Mouse (Mus musculus): ENCODE data around the gene Olfr716.
"Not testable (repeated sequence)": the region's sequence is repeated elsewhere in the genome, so short reads cannot be mapped to it uniquely, and the experiment has no call there.

Gene Olfr716

DNA sequence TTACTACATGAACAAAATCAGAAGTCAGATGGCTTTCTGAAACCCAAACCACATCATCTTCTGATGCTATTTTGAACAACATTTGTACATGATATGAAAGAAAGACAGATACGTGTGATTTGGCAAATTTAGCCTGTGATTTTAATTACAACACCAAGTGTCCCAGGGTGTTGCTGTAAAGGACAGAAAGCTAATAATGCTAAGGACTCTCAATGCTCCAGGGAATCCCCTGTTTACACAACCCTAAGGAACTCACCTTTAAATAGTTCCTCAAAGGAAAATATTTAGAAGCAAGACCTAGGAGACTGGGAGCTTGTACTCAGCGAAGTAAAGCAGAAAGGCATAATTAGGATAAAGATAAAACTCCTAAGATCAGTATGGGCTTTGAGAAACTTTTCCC, at the start of gene Olfr716:
Gene Olfr716 (plus strand): TSS at position 301 of the 400 bp plus-strand sequence.
- not testable (repeated sequence) for DNase-seq

DNA sequence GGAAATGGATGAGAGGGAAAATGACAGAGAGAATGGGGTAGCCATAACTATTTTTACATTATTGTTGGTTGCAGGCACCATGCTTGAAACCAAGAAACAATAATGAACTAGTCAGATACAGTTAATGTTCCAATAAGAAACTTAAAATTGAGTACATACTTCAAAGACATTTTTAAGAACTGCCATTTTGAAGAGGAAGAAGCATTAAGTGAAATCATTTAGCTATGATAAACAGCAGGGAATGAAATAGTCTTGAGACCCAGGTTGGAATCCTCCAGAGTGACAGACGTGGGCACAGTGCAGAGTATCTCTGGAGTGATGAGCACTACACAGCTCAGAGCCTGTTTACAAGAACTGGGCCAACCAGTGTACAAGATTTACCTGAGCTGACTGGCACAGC, 45.2 kb upstream of the Olfr716 start, which contains the start of gene Olfr17:
Gene Olfr17 (plus strand): TSS at position 301 of the 400 bp plus-strand sequence.
- no peak for DNase-seq

DNA sequence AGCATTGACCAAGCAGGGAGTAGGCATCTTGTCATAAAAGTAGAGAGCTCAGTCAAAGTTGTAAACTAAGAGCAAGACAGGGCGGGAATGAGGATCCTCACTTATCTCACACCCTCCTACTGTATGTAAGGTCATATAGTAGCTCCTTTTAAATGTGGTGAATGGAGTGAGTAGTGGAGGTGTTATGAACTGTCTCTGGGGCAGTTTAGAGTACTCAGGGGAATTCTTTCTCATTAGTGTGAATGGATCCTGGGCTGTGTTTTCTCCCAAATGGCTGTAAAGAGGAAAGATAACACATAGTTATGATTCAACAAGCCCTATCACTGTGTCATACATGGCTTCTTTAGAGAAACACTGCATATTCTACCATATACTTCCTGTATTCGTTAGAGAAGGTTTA, 27.9 kb upstream of the Olfr716 start, which contains the start of gene Olfr715b:
Gene Olfr715b (minus strand): TSS at position 101 of the 400 bp plus-strand sequence.
- not testable (repeated sequence) for DNase-seq

DNA sequence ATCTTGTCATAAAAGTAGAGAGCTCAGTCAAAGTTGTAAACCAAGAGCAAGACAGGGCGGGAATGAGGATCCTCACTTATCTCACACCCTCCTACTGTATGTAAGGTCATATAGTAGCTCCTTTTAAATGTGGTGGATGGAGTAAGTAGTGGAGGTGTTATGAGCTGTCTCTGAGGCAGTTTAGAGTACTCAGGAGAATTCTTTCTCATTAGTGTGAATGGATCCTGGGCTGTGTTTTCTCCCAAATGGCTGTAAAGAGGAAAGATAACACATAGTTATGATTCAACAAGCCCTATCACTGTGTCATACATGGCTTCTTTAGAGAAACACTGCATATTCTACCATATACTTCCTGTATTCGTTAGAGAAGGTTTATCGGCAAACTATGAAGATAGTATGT, 7.1 kb upstream of the Olfr716 start, which contains the start of gene Olfr715:
Gene Olfr715 (minus strand): TSS at position 101 of the 400 bp plus-strand sequence.
- DNase-seq: not testable (repeated sequence)

DNA sequence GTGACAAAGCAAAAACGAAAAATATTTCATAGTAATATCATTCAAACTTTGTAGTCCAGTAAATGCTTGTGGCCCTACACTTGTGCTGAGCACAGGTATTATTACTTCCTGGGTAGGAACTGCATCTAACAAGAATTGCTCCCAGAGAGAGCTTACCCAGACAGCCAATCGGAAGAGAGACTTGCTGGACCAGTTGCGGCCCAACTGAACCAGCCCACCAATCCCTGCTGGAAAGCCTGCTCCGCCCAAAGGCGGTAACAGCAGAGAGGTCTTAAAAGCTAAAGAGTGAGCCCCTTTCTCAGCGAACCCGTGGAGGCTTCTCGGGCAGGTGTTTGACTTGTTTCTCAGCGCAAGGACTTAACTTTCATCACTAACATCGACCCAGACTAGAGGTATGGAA, 28.6 kb downstream of the Olfr716 start, which contains the start of gene Nlrp14:
Gene Nlrp14 (plus strand): TSS at position 301 of the 400 bp plus-strand sequence.
- DNase-seq: no peak

DNA sequence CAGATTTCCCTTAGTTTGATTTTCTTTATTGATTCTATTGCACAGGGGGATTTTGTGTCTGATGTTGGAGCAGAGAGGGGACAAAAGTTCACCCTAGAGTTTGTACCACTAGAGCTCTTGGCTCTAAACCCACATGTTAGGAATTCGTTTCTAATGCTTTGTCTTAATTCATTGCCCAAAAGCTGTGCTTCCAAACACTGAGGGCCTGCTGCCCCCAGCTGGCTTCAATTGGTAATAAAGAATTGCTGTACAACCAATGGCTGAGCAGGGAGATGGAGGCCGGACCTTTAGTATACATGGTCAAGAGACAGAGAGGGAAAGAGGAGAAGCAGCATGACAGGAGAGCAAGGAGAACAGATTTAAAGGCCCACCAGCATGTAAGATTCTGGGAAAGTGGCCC, 42.3 kb downstream of the Olfr716 start:
- no peak for DNase-seq

All from kidney, adult 9 months (tissue).